Comparison of ENCODE assay signal across 9 mouse cellular contexts in the genomic region with DNA sequence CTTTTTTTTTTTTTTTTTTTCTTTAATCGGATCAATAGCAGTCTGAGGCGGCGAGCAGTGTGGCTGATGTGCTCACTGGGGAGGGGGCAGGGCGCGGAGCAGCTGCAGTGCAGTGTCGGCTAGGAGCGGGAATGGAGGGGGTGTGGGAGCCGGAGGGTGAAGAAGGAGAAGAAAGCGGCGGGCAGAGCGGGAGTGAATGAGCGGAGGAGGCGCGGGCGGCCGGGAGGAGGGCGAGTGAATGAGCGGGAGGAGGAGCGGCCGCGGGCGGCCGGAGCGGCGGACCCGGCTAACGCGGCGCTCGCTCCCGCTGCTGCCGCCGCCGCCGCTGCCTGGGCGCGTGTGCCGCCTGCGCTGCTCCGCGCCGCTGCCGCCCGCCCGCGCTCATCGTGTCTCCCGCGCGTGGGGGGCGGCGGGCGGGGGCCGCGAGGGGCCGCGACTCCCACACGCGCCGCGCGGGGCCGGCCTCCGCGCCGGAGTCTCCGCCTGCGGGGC. TPM values are rescaled to one million over a fixed set of nuclear protein-coding genes. Genes with fewer than 3 reads are reported as not detected.
DNase-seq lines count a peak whose midpoint lies in the region; ATAC-seq and TF ChIP-seq lines count a peak whose summit lies in the region.
"Had no signal": no experiment of that assay in that cellular context is flagged by ENCODE, and none has a peak within 500 bp of the region (broad histone marks: within the 10 kb centered on the region; RNA-seq: fewer than 3 reads in every experiment).

A gene (minus strand): TSS at position 74 of the 492 bp plus-strand sequence.

- H3K4me1 ChIP-seq in megakaryocyte, embryonic 14.5 days: peaks cover 15% of the 10 kb centered on the region
- no peaks in the 10 kb centered on the region for H3K4me1 ChIP-seq in embryonic facial prominence, embryonic 12.5 days
- no peaks in the 10 kb centered on the region for H3K4me1 ChIP-seq in limb, embryonic 13.5 days
- H3K4me1 ChIP-seq in midbrain, postnatal 0 days (ENCODE audit: insufficient read depth, low read length): no peaks in the 10 kb centered on the region

- peak within 1 kb of the TSS; percentile 87 for H3K4me2 ChIP-seq in embryonic facial prominence, embryonic 12.5 days (replicated peaks)
- H3K4me2 ChIP-seq in limb, embryonic 13.5 days (replicated peaks): peak within 1 kb of the TSS; percentile 90
- peak within 1 kb of the TSS; percentile 71 for H3K4me2 ChIP-seq in midbrain, postnatal 0 days (ENCODE audit: low read depth, low read length, poor library complexity, severe bottlenecking)

- ATAC-seq in megakaryocyte, adult 5-6 weeks (ENCODE audit: poor library complexity, severe bottlenecking): no peak
- ATAC-seq in embryonic facial prominence, embryonic 12.5 days (ENCODE audit: insufficient number of reproducible peaks, insufficient read depth, low FRiP score, low TSS enrichment): peak; percentile 84
- peak; percentile 83 for ATAC-seq in limb, embryonic 13.5 days (ENCODE audit: low FRiP score, low read depth)
- ATAC-seq in midbrain, postnatal 0 days (ENCODE audit: low FRiP score): peak; percentile 87

- 0% methylated on average over 30 of the region's 68 CpGs for WGBS in embryonic facial prominence, embryonic 12.5 days
- under 1% methylated on average over 21 of the region's 68 CpGs for WGBS in limb, embryonic 13.5 days
- WGBS in midbrain, postnatal 0 days: 0% methylated on average over 9 of the region's 68 CpGs

- peak; percentile 41 for DNase-seq in heart, adult 8-10 months (ENCODE audit: low spot score)
- peak; percentile 18 to 39 for DNase-seq in kidney, adult 8-10 months
- peak; percentile 82 for DNase-seq in midbrain, postnatal 0 days (ENCODE audit: low spot score)
- peak; percentile 80 for DNase-seq in testis, postnatal 14 days (ENCODE audit: low spot score)

- H3K36me3 ChIP-seq in megakaryocyte, embryonic 14.5 days (replicated peaks; ENCODE audit: low read length): no peaks in the 10 kb centered on the region
- H3K36me3 ChIP-seq in embryonic facial prominence, embryonic 12.5 days: no peaks in the 10 kb centered on the region
- no peaks in the 10 kb centered on the region for H3K36me3 ChIP-seq in limb, embryonic 13.5 days
- H3K36me3 ChIP-seq in midbrain, postnatal 0 days (ENCODE audit: insufficient read depth, low read length): no peaks in the 10 kb centered on the region

- TF ChIP-seq CTCF in midbrain, postnatal 0 days (IDR thresholded peaks at IDR 0.05): no peak

- H3K9ac ChIP-seq in embryonic facial prominence, embryonic 12.5 days: peak within 1 kb of the TSS; percentile 73
- H3K9ac ChIP-seq in limb, embryonic 13.5 days: peak within 1 kb of the TSS; percentile 70
- peak within 1 kb of the TSS; percentile 87 for H3K9ac ChIP-seq in midbrain, postnatal 0 days (replicated peaks; ENCODE audit: low read length, poor library complexity, severe bottlenecking)

- peak within 1 kb of the TSS; percentile 84 for H3K27ac ChIP-seq in embryonic facial prominence, embryonic 12.5 days
- H3K27ac ChIP-seq in limb, embryonic 13.5 days: peak within 1 kb of the TSS; percentile 6; the same call in 1 of the 2 replicates
- peak within 1 kb of the TSS; percentile 96 for H3K27ac ChIP-seq in midbrain, postnatal 0 days (ENCODE audit: low read depth, low read length)

- H3K4me3 ChIP-seq in megakaryocyte, embryonic 14.5 days (replicated peaks): peak within 1 kb of the TSS; percentile 93
- peak within 1 kb of the TSS; percentile 77 for H3K4me3 ChIP-seq in embryonic facial prominence, embryonic 12.5 days
- peak within 1 kb of the TSS; percentile 74 for H3K4me3 ChIP-seq in limb, embryonic 13.5 days
- peak within 1 kb of the TSS; percentile 52 for H3K4me3 ChIP-seq in midbrain, postnatal 0 days (ENCODE audit: low read depth, low read length)

- H3K9me3 ChIP-seq in megakaryocyte, embryonic 14.5 days: no peaks in the 10 kb centered on the region
- no peaks in the 10 kb centered on the region for H3K9me3 ChIP-seq in embryonic facial prominence, embryonic 12.5 days
- H3K9me3 ChIP-seq in limb, embryonic 13.5 days: no peaks in the 10 kb centered on the region
- H3K9me3 ChIP-seq in midbrain, postnatal 0 days (ENCODE audit: low read length): no peaks in the 10 kb centered on the region

- H3K27me3 ChIP-seq in megakaryocyte, embryonic 14.5 days (replicated peaks): peaks cover 47% of the 10 kb centered on the region
- no peaks in the 10 kb centered on the region for H3K27me3 ChIP-seq in embryonic facial prominence, embryonic 12.5 days
- H3K27me3 ChIP-seq in limb, embryonic 13.5 days: peaks cover 38% of the 10 kb centered on the region
- H3K27me3 ChIP-seq in midbrain, postnatal 0 days (ENCODE audit: insufficient read depth, low read length): no peaks in the 10 kb centered on the region
- H3K27me3 ChIP-seq: CH12.LX had no signal

RNA-seq across cellular contexts. Expression of the gene that starts here (rescaled TPM):
- 0.08 TPM in 1 of 2 replicates, not detected in the other for polyA plus RNA-seq in megakaryocyte, embryonic 14.5 days (2012; ENCODE audit: insufficient read depth, low replicate concordance)
- total RNA-seq in megakaryocyte, adult 5-6 weeks (2015): not detected in 2 replicates
- not detected in 2 replicates for total RNA-seq in megakaryocyte, adult 5-6 weeks (2017)
- polyA plus RNA-seq in embryonic facial prominence, embryonic 12.5 days (2016; fragmentation: Nextera tagmentation; extraction: Ambion mirVana): 3.4 and 3.6 TPM in 2 replicates
- total RNA-seq in heart, adult 8-10 months (2022): 1 to 10 TPM; 3.3 to 4.6 (median 4.3) TPM
- polyA plus RNA-seq in limb, embryonic 13.5 days (2015; fragmentation: Nextera tagmentation; extraction: Ambion mirVana): 2.8 and 2.9 TPM in 2 replicates
- 129 and 178 TPM in 2 replicates for total RNA-seq in midbrain, postnatal 0 days (2014; rRNA removed)
- polyA plus RNA-seq in midbrain, postnatal 0 days (2015; fragmentation: Nextera tagmentation; extraction: Ambion mirVana): 70.5 and 72.6 TPM in 2 replicates
- total RNA-seq: CH12.LX had no signal

Comparison
In these comparisons a context has a peak if more than half of its experiments do, and no peak if none do; other contexts are left out.
1. RNA of the gene that starts here (total RNA-seq): 129 to 178 TPM in midbrain, postnatal 0 days; 3.3 to 4.6 TPM in heart, adult 8-10 months and not detected in megakaryocyte, adult 5-6 weeks; every median in the first group is over 10 times any median in the second.
2. RNA of the gene that starts here (polyA plus RNA-seq): 70.5 to 72.6 TPM in midbrain, postnatal 0 days; 3.4 to 3.6 TPM in embryonic facial prominence, embryonic 12.5 days, 2.8 to 2.9 TPM in limb, embryonic 13.5 days and 0.08 TPM in megakaryocyte, embryonic 14.5 days; every median in the first group is over 10 times any median in the second.
3. H3K27ac ChIP-seq: peak in every context shown above with its lines; median percentile 96 in midbrain, postnatal 0 days; 84 in embryonic facial prominence, embryonic 12.5 days; 6 in limb, embryonic 13.5 days.
4. DNase-seq: peak in every context shown above with its lines; median percentile 82 in midbrain, postnatal 0 days; 80 in testis, postnatal 14 days; 41 in heart, adult 8-10 months; 28 in kidney, adult 8-10 months.
5. Peak in every context shown above with its lines, with median percentiles within 50 percentile points of each other: H3K4me3 ChIP-seq, H3K4me2 ChIP-seq and H3K9ac ChIP-seq.